Mouse (Mus musculus): ENCODE measurements around the gene Tuba3b. TPM values are rescaled to one million over a fixed set of nuclear protein-coding genes. Genes with fewer than 3 reads are reported as not detected.

The Tuba3b gene
- total and polyA plus RNA-seq, 3 experiments: not detected

GRCm38 (mm10) chr6:145573250-145574013 is 42.1 kb upstream of the Tuba3b start:
- in situ Hi-C loops (cut with MboI; ENCODE audit: low pct_ligation_motif_present, low pct_unique_long_range_greater_than_20kb, low sequenced_read_pairs) (no loop called here), dilution Hi-C loops (cut with MboI; ENCODE audit: extremely low pct_ligation_motif_present, extremely low pct_unique_long_range_greater_than_20kb, low sequenced_read_pairs) (no loop called here)
- H3K9ac ChIP-seq (ENCODE audit: insufficient read depth, low read depth): no peak overlapping the region
- H3K4me2 ChIP-seq (ENCODE audit: insufficient read depth, low read depth, poor library complexity, severe bottlenecking): no peak overlapping the region
- DNase-seq (ENCODE audit: extremely low read depth): no peak
- peaks cover 6 to 25% of the 10 kb centered on the region in 2 experiments; a peak in 3 of 4 replicates for H3K4me1 ChIP-seq (ENCODE audit: control insufficient read depth in 1 of 2, insufficient read depth in 2 of 2)
- no peaks in the 10 kb centered on the region for H3K27me3 ChIP-seq (replicated peaks)
- no peak overlapping the region for H3K27ac ChIP-seq (ENCODE audit: insufficient read depth, low read depth)
- no peaks in the 10 kb centered on the region for H3K79me2 ChIP-seq (replicated peaks; ENCODE audit: control insufficient read depth, extremely low read depth, insufficient read depth, poor library complexity, severe bottlenecking)
- no peaks in the 10 kb centered on the region for H3K9me3 ChIP-seq (replicated peaks; ENCODE audit: low read length)
- H3K36me3 ChIP-seq (replicated peaks in 1 of 2; ENCODE audit: control insufficient read depth in 1 of 2, insufficient read depth in 1 of 2, low read length in 1 of 2): no peaks in the 10 kb centered on the region
- no peak overlapping the region for H3K4me3 ChIP-seq (replicated peaks in 1 of 3; ENCODE audit: low read depth in 2 of 3, low read length in 2 of 3, poor library complexity in 1 of 3)
- TF ChIP-seq ELF1 (IDR thresholded peaks at IDR 0.05; ENCODE audit: low read depth, low read length): no peak
- TF ChIP-seq RCOR1 (conservative IDR thresholded peaks at IDR 0.05; ENCODE audit: low read depth, low read length): no peak
- TF ChIP-seq USF2 (conservative IDR thresholded peaks at IDR 0.05; ENCODE audit: low read depth, low read length): no peak
- no peak for TF ChIP-seq ZC3H11A (IDR thresholded peaks at IDR 0.05; ENCODE audit: low read depth, low read length)
- TF ChIP-seq NRF1 (IDR thresholded peaks at IDR 0.05; ENCODE audit: low read depth, low read length): no peak
- no peak for TF ChIP-seq CTCF (conservative IDR thresholded peaks at IDR 0.05 in 1 of 2, IDR thresholded peaks at IDR 0.05 in 1 of 2; ENCODE audit: low read depth in 2 of 2, low read length in 2 of 2)
- no peak for TF ChIP-seq JUN (IDR thresholded peaks at IDR 0.05; ENCODE audit: insufficient read depth, low read depth, low read length)
- no peak for TF ChIP-seq UBTF (IDR thresholded peaks at IDR 0.05; ENCODE audit: low read depth, low read length)
- no peak for TF ChIP-seq EP300 (IDR thresholded peaks at IDR 0.05; ENCODE audit: low read length)
- TF ChIP-seq MAX (IDR thresholded peaks at IDR 0.05; ENCODE audit: low read length): no peak

- dilution Hi-C loops (cut with MboI; ENCODE audit: extremely low pct_ligation_motif_present, extremely low pct_unique_long_range_greater_than_20kb, low sequenced_read_pairs): no loop called here
These were observed 38.8 kb upstream of the Tuba3b start for GRCm38 (mm10) chr6:145576762-145577161.

More at GRCm38 (mm10) chr6:145576762-145577161, 38.8 kb upstream of the Tuba3b start:
- Histone ChIP-seq H3K36me3 (replicated peaks in 1 of 2; ENCODE audit: control insufficient read depth in 1 of 2, insufficient read depth in 1 of 2, low read length in 1 of 2) (no peaks in the 10 kb centered on the region), H3K79me2 (replicated peaks; ENCODE audit: control insufficient read depth, extremely low read depth, insufficient read depth, poor library complexity, severe bottlenecking) (no peaks in the 10 kb centered on the region), H3K4me3 (replicated peaks in 1 of 3; ENCODE audit: low read depth in 2 of 3, low read length in 2 of 3, poor library complexity in 1 of 3) (no peak overlapping the region), H3K4me1 (ENCODE audit: control insufficient read depth in 1 of 2, insufficient read depth in 2 of 2) (peaks cover 9 to 38% of the 10 kb centered on the region in 2 experiments), H3K9ac (ENCODE audit: insufficient read depth, low read depth) (no peak overlapping the region), H3K27me3 (replicated peaks) (no peaks in the 10 kb centered on the region), H3K4me2 (ENCODE audit: insufficient read depth, low read depth, poor library complexity, severe bottlenecking) (no peak overlapping the region), H3K9me3 (replicated peaks; ENCODE audit: low read length) (no peaks in the 10 kb centered on the region), H3K27ac (ENCODE audit: insufficient read depth, low read depth) (no peak overlapping the region)
- in situ Hi-C loops (cut with MboI; ENCODE audit: low pct_ligation_motif_present, low pct_unique_long_range_greater_than_20kb, low sequenced_read_pairs): no loop called here
- TF ChIP-seq NELFE (IDR thresholded peaks at IDR 0.05; ENCODE audit: low read depth, low read length) (no peak), ELF1 (IDR thresholded peaks at IDR 0.05; ENCODE audit: low read depth, low read length) (no peak), ZKSCAN1 (IDR thresholded peaks at IDR 0.05; ENCODE audit: borderline replicate concordance, low read depth, low read length) (no peak), ETS1 (conservative IDR thresholded peaks at IDR 0.05; ENCODE audit: low read depth, low read length) (no peak), MAZ (IDR thresholded peaks at IDR 0.05; ENCODE audit: low read depth, low read length) (no peak), MAFK (IDR thresholded peaks at IDR 0.05; ENCODE audit: insufficient replicate concordance, low read length) (no peak), NRF1 (IDR thresholded peaks at IDR 0.05; ENCODE audit: low read depth, low read length) (no peak), ZC3H11A (IDR thresholded peaks at IDR 0.05; ENCODE audit: low read depth, low read length) (no peak), PAX5 (IDR thresholded peaks at IDR 0.05; ENCODE audit: low read length) (no peak), HCFC1 (IDR thresholded peaks at IDR 0.05; ENCODE audit: low read depth, low read length) (no peak), ZNF384 (IDR thresholded peaks at IDR 0.05; ENCODE audit: low read depth, low read length) (no peak)
- no peak for DNase-seq (ENCODE audit: extremely low read depth)
